Mouse (Mus musculus) inflammation-experienced regulatory T-cells, adult 6 months (primary cell): ENCODE results near the gene Eif2ak1. TPM values are rescaled to one million over a fixed set of nuclear protein-coding genes. Genes with fewer than 3 reads are reported as not detected.

Experiments used
- ATAC-seq: one replicate; pipeline ENCODE4 v1.8.0; 2017
- polyA plus RNA-seq, 3 experiments: library from polyadenylated mRNA; unstranded; fragments of 100-300 nt; shearing (Covaris generic); gene quantifications; one replicate each; pipeline ENCODE4 v1.2.1; 2017

The Eif2ak1 gene
- polyA plus RNA-seq, 3 experiments from 2014 or later, result 19.9 to 24.6 (median 23.2) TPM

- no peak for ATAC-seq
These were observed 84.5 kb downstream of the Eif2ak1 start for GRCm38 (mm10) chr5:143902111-143902510.

GRCm38 (mm10) chr5:143903813-143904212 is 86.2 kb downstream of the Eif2ak1 start:
- no peak for ATAC-seq

- ATAC-seq, result no peak
These were observed 88.8 kb downstream of the Eif2ak1 start for GRCm38 (mm10) chr5:143906429-143906828.

- no peak for ATAC-seq
These were observed 91.3 kb downstream of the Eif2ak1 start for GRCm38 (mm10) chr5:143908926-143909325.

- peak; percentile 98 for ATAC-seq
These were observed 92.1 kb downstream of the Eif2ak1 start, which contains the start of the genes Aimp2 and Pms2 for GRCm38 (mm10) chr5:143909417-143910400. Gene Aimp2, minus strand, starts transcription at chr5:143909847. Gene Pms2, plus strand, starts transcription at chr5:143909964.

- ATAC-seq, result no peak
These were observed 98.6 kb downstream of the Eif2ak1 start for GRCm38 (mm10) chr5:143916221-143916620.

GRCm38 (mm10) chr5:143917418-143917817 is 99.8 kb downstream of the Eif2ak1 start:
- ATAC-seq, result peak; percentile 68

- ATAC-seq, result no peak
These were observed 100.5 kb downstream of the Eif2ak1 start for GRCm38 (mm10) chr5:143918120-143918519.

GRCm38 (mm10) chr5:143924781-143925452 is 107.3 kb downstream of the Eif2ak1 start:
- ATAC-seq, result no peak

- no peak for ATAC-seq
These were observed 110.3 kb downstream of the Eif2ak1 start, which contains the start of gene Gm42421 for GRCm38 (mm10) chr5:143927875-143928274. Gene Gm42421, plus strand, starts transcription at chr5:143928175.

GRCm38 (mm10) chr5:143929291-143929690 is 111.7 kb downstream of the Eif2ak1 start:
- no peak for ATAC-seq

- no peak for ATAC-seq
These were observed 113.1 kb downstream of the Eif2ak1 start for GRCm38 (mm10) chr5:143930656-143931055.

GRCm38 (mm10) chr5:143931863-143932580 is 114.4 kb downstream of the Eif2ak1 start:
- no peak for ATAC-seq

- ATAC-seq, result no peak
These were observed 115.2 kb downstream of the Eif2ak1 start, which contains the start of gene Rsph10b for GRCm38 (mm10) chr5:143932831-143933230. Gene Rsph10b, plus strand, starts transcription at chr5:143933035.

GRCm38 (mm10) chr5:143933414-143933813 is 115.8 kb downstream of the Eif2ak1 start:
- no peak for ATAC-seq

- no peak for ATAC-seq
These were observed 116.3 kb downstream of the Eif2ak1 start for GRCm38 (mm10) chr5:143933875-143934274.

GRCm38 (mm10) chr5:143936156-143936555 is 118.6 kb downstream of the Eif2ak1 start:
- no peak for ATAC-seq

- no peak for ATAC-seq
These were observed 124.0 kb downstream of the Eif2ak1 start for GRCm38 (mm10) chr5:143941588-143941987.

- no peak for ATAC-seq
These were observed 125.9 kb downstream of the Eif2ak1 start for GRCm38 (mm10) chr5:143943231-143944125.

GRCm38 (mm10) chr5:143948361-143948760 is 130.8 kb downstream of the Eif2ak1 start:
- no peak for ATAC-seq

GRCm38 (mm10) chr5:143950016-143950415 is 132.4 kb downstream of the Eif2ak1 start:
- ATAC-seq, result no peak
